Mouse (Mus musculus) CH12.LX (cell line): ENCODE data around the gene Acads. TPM values are rescaled to one million over a fixed set of nuclear protein-coding genes. Genes with fewer than 3 reads are reported as not detected.

Experiments used
- DNase-seq: peaks from one replicate; pipeline ENCODE4 v3.0.0-alpha.2; 2013; ENCODE audit errors: extremely low read depth
- H3K27ac ChIP-seq: 2 replicates; pipeline ENCODE4 v1.5.1; 2012; ENCODE audit warnings: low read depth, mild to moderate bottlenecking, control low read depth, moderate library complexity; ENCODE audit not compliant: insufficient read depth
- H3K27me3 ChIP-seq: replicated peaks from 2 replicates; pipeline ENCODE3; 2012; ENCODE audit warnings: inconsistent platforms
- H3K36me3 ChIP-seq, 2 experiments: replicated peaks in 1 of 2; 2 replicates each; pipeline versions ENCODE3 to v1.6.1; 2012; ENCODE audit warnings: inconsistent platforms in 1 of 2, low read length in 1 of 2, mild to moderate bottlenecking in 1 of 2, mixed read lengths in 1 of 2, moderate library complexity in 1 of 2; ENCODE audit not compliant: control insufficient read depth in 1 of 2, insufficient read depth in 1 of 2
- H3K4me1 ChIP-seq, 2 experiments: 2 replicates each; pipeline ENCODE4 v1.6.1; 2012; ENCODE audit warnings: inconsistent platforms in 1 of 2, moderate library complexity in 1 of 2; ENCODE audit not compliant: insufficient read depth in 2 of 2, control insufficient read depth in 1 of 2
- H3K4me2 ChIP-seq: 2 replicates; pipeline ENCODE4 v1.6.1; 2012; ENCODE audit warnings: low read depth, mild to moderate bottlenecking, control low read depth; ENCODE audit not compliant: poor library complexity, insufficient read depth, severe bottlenecking
- H3K4me3 ChIP-seq, 3 experiments: fragments of 150-350 bp in 1 of 3; sonication (generic) in 1 of 3; replicated peaks in 1 of 3; 2 replicates each; pipeline versions ENCODE3 to v1.5.1; 2011 to 2012; ENCODE audit warnings: low read depth in 2 of 3, low read length in 2 of 3, mild to moderate bottlenecking in 2 of 3, moderate library complexity in 2 of 3, control low read depth in 1 of 3, improper control_type of control experiment in 1 of 3, inconsistent platforms in 1 of 3, mixed read lengths in 1 of 3; ENCODE audit not compliant: poor library complexity in 1 of 3
- H3K79me2 ChIP-seq: replicated peaks from 2 replicates; pipeline ENCODE4 v1.6.1; 2012; ENCODE audit warnings: mild to moderate bottlenecking, moderate library complexity; ENCODE audit not compliant: control insufficient read depth, poor library complexity, insufficient read depth, severe bottlenecking; ENCODE audit errors: extremely low read depth
- H3K9ac ChIP-seq: 2 replicates; pipeline ENCODE4 v1.6.1; 2012; ENCODE audit warnings: low read depth, mild to moderate bottlenecking, control low read depth, moderate library complexity; ENCODE audit not compliant: insufficient read depth
- H3K9me3 ChIP-seq: replicated peaks from 2 replicates; pipeline ENCODE3; 2012; ENCODE audit warnings: low read length, inconsistent platforms, mixed read lengths
- CHD2 ChIP-seq: IDR thresholded peaks from 2 replicates; pipeline ENCODE4 v1.6.1; 2011; ENCODE audit warnings: low read length, improper control_type of control experiment
- CTCF ChIP-seq, 2 experiments: IDR thresholded peaks in 1 of 2; conservative IDR thresholded peaks in 1 of 2; 2 replicates each; pipeline ENCODE4 v1.5.1; 2011 to 2012; ENCODE audit warnings: low read depth in 2 of 2, low read length in 2 of 2, improper control_type of control experiment in 1 of 2, inconsistent platforms in 1 of 2, mild to moderate bottlenecking in 1 of 2, moderate library complexity in 1 of 2
- ELF1 ChIP-seq: IDR thresholded peaks from 2 replicates; pipeline ENCODE4 v1.6.1; 2014; ENCODE audit warnings: low read depth, mild to moderate bottlenecking, inconsistent platforms, low read length, improper control_type of control experiment
- EP300 ChIP-seq: IDR thresholded peaks from 2 replicates; pipeline ENCODE4 v1.6.1; 2011; ENCODE audit warnings: low read length, improper control_type of control experiment
- HCFC1 ChIP-seq: IDR thresholded peaks from 2 replicates; pipeline ENCODE4 v1.6.1; 2012; ENCODE audit warnings: low read depth, mild to moderate bottlenecking, inconsistent platforms, low read length, improper control_type of control experiment
- IRF4 ChIP-seq: IDR thresholded peaks from 2 replicates; pipeline ENCODE4 v1.6.1; 2014; ENCODE audit warnings: low read depth, mild to moderate bottlenecking, inconsistent platforms, low read length, improper control_type of control experiment
- JUN ChIP-seq: IDR thresholded peaks from 2 replicates; pipeline ENCODE4 v1.6.1; 2011; ENCODE audit warnings: low read depth, mild to moderate bottlenecking, low read length, improper control_type of control experiment, moderate library complexity; ENCODE audit not compliant: insufficient read depth
- JUND ChIP-seq: conservative IDR thresholded peaks from 2 replicates; pipeline ENCODE4 v1.6.1; 2011; ENCODE audit warnings: low read depth, low read length, improper control_type of control experiment
- MEF2A ChIP-seq: IDR thresholded peaks from 2 replicates; pipeline ENCODE4 v1.6.1; 2014; ENCODE audit warnings: low read depth, mild to moderate bottlenecking, inconsistent platforms, low read length, improper control_type of control experiment, borderline replicate concordance
- MYC ChIP-seq: IDR thresholded peaks from 2 replicates; pipeline ENCODE4 v1.6.1; 2011; ENCODE audit warnings: low read depth, mild to moderate bottlenecking, improper control_type of control experiment, low read length
- NELFE ChIP-seq: IDR thresholded peaks from 2 replicates; pipeline ENCODE4 v1.6.1; 2011; ENCODE audit warnings: low read depth, low read length, improper control_type of control experiment
- POLR2AphosphoS2 ChIP-seq: IDR thresholded peaks from 2 replicates; pipeline ENCODE4 v1.6.1; 2011; ENCODE audit warnings: low read depth, low read length, improper control_type of control experiment
- RAD21 ChIP-seq: IDR thresholded peaks from 2 replicates; pipeline ENCODE4 v1.6.1; 2011; ENCODE audit warnings: low read depth, mild to moderate bottlenecking, low read length, improper control_type of control experiment, moderate library complexity
- SIN3A ChIP-seq: IDR thresholded peaks from 2 replicates; pipeline ENCODE4 v1.6.1; 2012; ENCODE audit warnings: low read length, improper control_type of control experiment, inconsistent platforms
- UBTF ChIP-seq: IDR thresholded peaks from 2 replicates; pipeline ENCODE4 v1.6.1; 2012; ENCODE audit warnings: low read depth, mild to moderate bottlenecking, inconsistent platforms, low read length, improper control_type of control experiment, moderate library complexity
- USF1 ChIP-seq: IDR thresholded peaks from 2 replicates; pipeline ENCODE4 v1.6.1; 2014; ENCODE audit warnings: low read depth, mild to moderate bottlenecking, inconsistent platforms, low read length, improper control_type of control experiment
- USF2 ChIP-seq: conservative IDR thresholded peaks from 2 replicates; pipeline ENCODE4 v1.6.1; 2011; ENCODE audit warnings: low read depth, low read length, improper control_type of control experiment
- ZC3H11A ChIP-seq: IDR thresholded peaks from 2 replicates; pipeline ENCODE4 v1.6.1; 2012; ENCODE audit warnings: low read depth, mild to moderate bottlenecking, inconsistent platforms, low read length, improper control_type of control experiment
- ZKSCAN1 ChIP-seq: IDR thresholded peaks from 2 replicates; pipeline ENCODE4 v1.6.1; 2012; ENCODE audit warnings: low read depth, inconsistent platforms, low read length, improper control_type of control experiment, borderline replicate concordance
- dilution Hi-C: fragments of 300-500 bp; cut with MboI; formaldehyde crosslinking; loops from 2 replicates; pipeline ENCODE4 v1.14.3; 2020; ENCODE audit warnings: low sequenced_read_pairs; ENCODE audit not compliant: extremely low pct_unique_long_range_greater_than_20kb, extremely low pct_ligation_motif_present
- in situ Hi-C: fragments of 300-500 bp; cut with MboI; formaldehyde crosslinking; loops from 3 replicates; pipeline ENCODE4 v1.14.3; 2019; ENCODE audit warnings: low sequenced_read_pairs, low pct_ligation_motif_present, low pct_unique_long_range_greater_than_20kb, mixed read lengths
- polyA plus RNA-seq: library from polyadenylated mRNA; unstranded; fragments of >175 nt; gene quantifications from 2 replicates; pipeline ENCODE4 v1.2.1, GENCODE M21; 2012; ENCODE audit warnings: low read depth; ENCODE audit not compliant: insufficient read length
- total RNA-seq, 2 experiments: library from RNA; depleted of rRNA; stranded (reverse); fragments of 300-350 nt in 1 of 2; fragments of >200 nt in 1 of 2; gene quantifications; 2 replicates each; pipeline ENCODE4 v1.2.3; 2012 to 2014

The Acads gene
- total and polyA plus RNA-seq, 3 experiments: 43.0 to 57.8 (median 43.1) TPM

- no peak overlapping the region for H3K27ac ChIP-seq
- in situ Hi-C loops (no loop called here), dilution Hi-C loops (no loop called here)
- H3K9me3 ChIP-seq: no peaks in the 10 kb centered on the region
- no peak for DNase-seq
- peaks cover 7 to 40% of the 10 kb centered on the region in 2 experiments; a peak in 3 of 4 replicates for H3K4me1 ChIP-seq
- H3K36me3 ChIP-seq: peaks cover 6 to 53% of the 10 kb centered on the region in 2 experiments
- H3K4me2 ChIP-seq: no peak overlapping the region
- H3K4me3 ChIP-seq: no peak overlapping the region
- no peak for TF ChIP-seq CHD2
- TF ChIP-seq ELF1: no peak
- TF ChIP-seq RAD21: no peak
- no peaks in the 10 kb centered on the region for H3K27me3 ChIP-seq
- H3K9ac ChIP-seq: no peak overlapping the region
- H3K79me2 ChIP-seq: peaks cover 4% of the 10 kb centered on the region; the same call in 1 of the 2 replicates
Observed at GRCm38 (mm10) chr5:115063391-115063790, 55.8 kb downstream of the Acads start.

- H3K4me1 ChIP-seq: peaks cover 4 to 34% of the 10 kb centered on the region in 2 experiments; a peak in 2 of 4 replicates
- H3K79me2 ChIP-seq: peaks cover 4% of the 10 kb centered on the region; the same call in 1 of the 2 replicates
- H3K4me2 ChIP-seq: no peak overlapping the region
- no peaks in the 10 kb centered on the region for H3K27me3 ChIP-seq
- in situ Hi-C loops (no loop called here), dilution Hi-C loops (no loop called here)
- H3K9me3 ChIP-seq: no peaks in the 10 kb centered on the region
- H3K36me3 ChIP-seq: peaks cover 6 to 49% of the 10 kb centered on the region in 2 experiments
- TF ChIP-seq UBTF (no peak), USF1 (no peak), JUN (no peak), HCFC1 (no peak), EP300 (no peak), CTCF (conservative IDR thresholded peaks at IDR 0.05 in 1 of 2, IDR thresholded peaks at IDR 0.05 in 1 of 2; ENCODE audit: low read depth in 2 of 2, low read length in 2 of 2) (no peak), JUND (no peak), RAD21 (no peak), USF2 (no peak), POLR2AphosphoS2 (no peak), NELFE (no peak), ZKSCAN1 (no peak), ZC3H11A (no peak), MYC (no peak), MEF2A (no peak), CHD2 (no peak), SIN3A (no peak), IRF4 (no peak)
- no peak for DNase-seq
- no peak overlapping the region for H3K27ac ChIP-seq
- no peak overlapping the region for H3K9ac ChIP-seq
- no peak overlapping the region for H3K4me3 ChIP-seq
Observed at GRCm38 (mm10) chr5:115062566-115062965, 56.6 kb downstream of the Acads start.
